Mouse (Mus musculus) embryonic fibroblast, embryonic 13.5 days (primary cell): ENCODE measurements around the gene Timm8a1. TPM values are rescaled to one million over a fixed set of nuclear protein-coding genes. Genes with fewer than 3 reads are reported as not detected.
A peak's percentile ranks its signal among the peaks of the same experiment; 100 is the strongest.

Experiments
- H3K27ac ChIP-seq: 2 replicates; pipeline ENCODE4 v1.5.1; 2012; ENCODE audit warnings: low read length, control low read depth, inconsistent platforms; ENCODE audit not compliant: insufficient read depth
- H3K4me1 ChIP-seq: 2 replicates; pipeline ENCODE4 v1.6.1; 2011; ENCODE audit warnings: low read length; ENCODE audit not compliant: control insufficient read depth, insufficient read depth
- H3K4me3 ChIP-seq: 2 replicates; pipeline ENCODE4 v1.5.1; 2011; ENCODE audit warnings: mild to moderate bottlenecking, control low read depth, low read length; ENCODE audit not compliant: insufficient read depth
- CTCF ChIP-seq: IDR thresholded peaks from 2 replicates; pipeline ENCODE4 v1.5.1; 2011; ENCODE audit warnings: mild to moderate bottlenecking, control low read depth, low read length, moderate library complexity, borderline replicate concordance; ENCODE audit not compliant: insufficient read depth
- POLR2A ChIP-seq: IDR thresholded peaks from 2 replicates; pipeline ENCODE4 v1.6.1; 2011; ENCODE audit warnings: low read depth, mild to moderate bottlenecking, control low read depth, low read length, moderate library complexity
- polyA plus RNA-seq: library from polyadenylated mRNA; stranded (reverse); fragments of >200 nt; gene quantifications from 2 replicates; pipeline ENCODE4 v1.2.4, GENCODE M21; 2011; ENCODE audit warnings: low read depth; ENCODE audit not compliant: missing spikeins, insufficient read length

Gene Timm8a1
- 33.3 and 34.3 TPM in 2 replicates for polyA plus RNA-seq

DNA sequence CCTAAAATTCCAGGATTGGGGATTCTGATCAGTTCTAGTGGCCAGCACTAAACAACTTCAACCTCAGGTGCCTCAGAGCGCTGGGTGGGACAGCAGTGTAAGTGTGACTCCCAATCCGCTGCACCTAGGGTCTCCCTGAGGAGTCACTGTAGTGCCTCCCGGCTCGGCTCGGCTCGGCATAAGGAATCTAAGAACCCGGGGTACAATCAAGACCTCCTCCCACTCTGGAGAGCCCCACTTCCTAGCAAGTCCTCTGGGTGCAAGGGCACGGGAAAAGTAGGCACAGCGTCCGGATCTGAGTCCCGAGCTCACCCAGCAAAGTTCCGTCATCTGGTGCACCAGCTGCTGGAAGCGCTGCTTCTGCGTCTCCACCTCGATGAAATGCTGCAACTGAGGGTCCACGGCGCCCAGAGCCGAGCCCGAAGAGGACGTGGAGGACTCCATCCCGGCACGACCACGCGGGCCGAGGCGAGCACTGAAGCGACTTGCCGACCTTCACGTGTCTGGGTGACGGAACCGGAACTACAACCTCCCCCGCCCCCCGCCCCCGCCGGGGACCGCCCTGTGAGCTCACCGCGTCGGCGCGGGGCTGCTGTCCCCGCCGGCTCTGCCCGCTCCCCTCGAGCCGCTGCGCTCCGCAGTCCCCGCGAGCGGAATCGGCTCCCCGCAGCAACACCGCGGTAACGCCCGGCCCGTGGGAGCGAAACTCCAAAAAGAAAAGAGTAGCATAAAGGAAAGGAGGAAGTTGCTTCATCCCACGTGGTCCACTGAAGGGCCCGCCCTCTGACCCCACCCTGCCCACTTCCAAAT, at the start of gene Timm8a1:
Timm8a1 (minus strand) TSS at position 721 of the 810 bp plus-strand sequence.
- Histone ChIP-seq H3K27ac (peak within 1 kb of the TSS; percentile 88), H3K4me1 (no peaks in the 10 kb centered on the region), H3K4me3 (peak within 1 kb of the TSS; percentile 98)
- no peak for TF ChIP-seq CTCF
- peak; percentile 35 for TF ChIP-seq POLR2A

- TF ChIP-seq POLR2A (peak; percentile 22), CTCF (no peak)
- H3K4me3 ChIP-seq, result no peak overlapping the region
- no peaks in the 10 kb centered on the region for H3K4me1 ChIP-seq
- H3K27ac ChIP-seq, result no peak overlapping the region
Measured at GRCm38 (mm10) chrX:134589836-134590235, 48.2 kb upstream of the Timm8a1 start.

DNA sequence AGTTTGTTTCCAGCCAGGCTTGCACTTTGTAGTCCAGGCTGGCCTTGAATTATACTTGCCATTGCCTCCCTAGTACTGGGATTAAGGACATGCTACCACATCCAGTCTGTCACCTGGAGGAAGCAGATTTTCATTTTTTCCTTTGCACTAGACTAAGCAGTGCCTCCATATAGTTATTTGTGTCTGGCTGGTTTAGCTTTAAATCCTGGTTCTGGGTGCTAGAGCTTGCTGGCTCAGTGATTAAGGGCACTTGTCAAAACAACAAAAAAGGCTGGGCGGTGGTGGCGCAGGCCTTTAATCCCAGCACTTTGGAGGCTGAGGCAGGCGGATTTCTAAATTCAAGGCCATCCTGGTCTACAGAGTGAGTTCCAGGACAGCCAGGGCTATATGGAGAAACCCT, 47.3 kb upstream of the Timm8a1 start:
- H3K4me1 ChIP-seq, result no peaks in the 10 kb centered on the region
- H3K4me3 ChIP-seq, result no peak overlapping the region
- no peak for TF ChIP-seq POLR2A
- H3K27ac ChIP-seq, result no peak overlapping the region

GRCm38 (mm10) chrX:134588261-134588660, 46.6 kb upstream of the Timm8a1 start:
- H3K4me1 ChIP-seq, result no peaks in the 10 kb centered on the region
- no peak overlapping the region for H3K27ac ChIP-seq
- TF ChIP-seq POLR2A (no peak), CTCF (no peak)
- H3K4me3 ChIP-seq, result no peak overlapping the region

DNA sequence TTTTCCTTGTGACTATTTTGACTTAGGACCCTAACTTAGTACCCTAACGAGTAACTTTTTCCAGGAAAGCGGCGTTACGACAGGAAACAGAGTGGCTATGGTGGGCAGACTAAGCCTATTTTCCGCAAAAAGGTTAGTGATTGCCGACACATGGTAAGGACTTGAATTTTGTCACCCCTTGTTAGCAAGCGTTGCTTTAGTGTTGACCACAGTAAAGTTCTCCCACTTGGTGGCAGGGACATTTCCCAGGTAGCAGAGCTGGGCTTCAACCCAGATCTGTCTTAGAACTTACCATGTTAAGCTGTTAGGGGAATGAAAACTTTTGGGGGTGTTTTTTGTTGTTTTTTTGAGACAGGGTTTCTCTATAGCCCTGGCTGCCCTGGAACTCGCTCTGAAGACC, 44.8 kb upstream of the Timm8a1 start:
- H3K27ac ChIP-seq, result peak overlapping the region; percentile 18; the same call in 1 of the 2 replicates
- no peaks in the 10 kb centered on the region for H3K4me1 ChIP-seq
- H3K4me3 ChIP-seq, result peak overlapping the region; percentile 73
- TF ChIP-seq POLR2A (0 out of 2 replicates have a peak, but pooled peaks have one; percentile 6), CTCF (no peak)

- H3K4me1 ChIP-seq, result no peaks in the 10 kb centered on the region
- peak; percentile 94 for TF ChIP-seq POLR2A
- 0 out of 2 replicates have a peak, but pooled peaks have one; percentile 24 for TF ChIP-seq CTCF
- peak within 1 kb of the TSS; percentile 73 for H3K4me3 ChIP-seq
- peak within 1 kb of the TSS; percentile 89 for H3K27ac ChIP-seq
Measured at GRCm38 (mm10) chrX:134585103-134586002, 43.7 kb upstream of the Timm8a1 start, which contains the start of gene Rpl36a. Gene Rpl36a, plus strand, starts transcription at chrX:134585654.

GRCm38 (mm10) chrX:134582888-134583669, 41.4 kb upstream of the Timm8a1 start, which contains the start of gene Btk:
Gene Btk, minus strand, starts transcription at chrX:134583570.
- no peaks in the 10 kb centered on the region for H3K4me1 ChIP-seq
- no peak for TF ChIP-seq CTCF
- TF ChIP-seq POLR2A, result no peak
- H3K27ac ChIP-seq, result no peak within 1 kb of the TSS
- no peak within 1 kb of the TSS for H3K4me3 ChIP-seq

GRCm38 (mm10) chrX:134582270-134582669, 40.6 kb upstream of the Timm8a1 start:
- no peak overlapping the region for H3K4me3 ChIP-seq
- H3K27ac ChIP-seq, result no peak overlapping the region
- TF ChIP-seq POLR2A (no peak), CTCF (no peak)
- H3K4me1 ChIP-seq, result no peaks in the 10 kb centered on the region
